Mouse (Mus musculus): ENCODE data around the gene Hmx2.

Gene Hmx2

GRCm38 (mm10) chr7:131548473-131548872 is at the start of gene Hmx2:
Gene Hmx2 (plus strand): TSS chr7:131548773.
- no peak for DNase-seq (ENCODE audit: low read depth, low spot score)

- DNase-seq (ENCODE audit: low read depth, low spot score), result no peak
Observed at GRCm38 (mm10) chr7:131503739-131504138, 44.8 kb upstream of the Hmx2 start.

- DNase-seq (ENCODE audit: low read depth, low spot score), result peak; percentile 68
Observed at GRCm38 (mm10) chr7:131539979-131540378, 8.6 kb upstream of the Hmx2 start.

GRCm38 (mm10) chr7:131541184-131542114 is 7.1 kb upstream of the Hmx2 start:
- peak; percentile 6 for DNase-seq (ENCODE audit: low read depth, low spot score)

- DNase-seq (ENCODE audit: low read depth, low spot score), result peak; percentile 28
Observed at GRCm38 (mm10) chr7:131542115-131542871, 6.3 kb upstream of the Hmx2 start, which contains the start of gene Hmx3. Gene Hmx3 (plus strand): TSS chr7:131542867.

GRCm38 (mm10) chr7:131542872-131543622 is 5.5 kb upstream of the Hmx2 start:
- no peak for DNase-seq (ENCODE audit: low read depth, low spot score)

- peak; percentile 29 for DNase-seq (ENCODE audit: low read depth, low spot score)
Observed at GRCm38 (mm10) chr7:131543623-131544481, 4.7 kb upstream of the Hmx2 start.

- DNase-seq (ENCODE audit: low read depth, low spot score), result no peak
Observed at GRCm38 (mm10) chr7:131544871-131545270, 3.7 kb upstream of the Hmx2 start.

- no peak for DNase-seq (ENCODE audit: low read depth, low spot score)
Observed at GRCm38 (mm10) chr7:131545701-131546385, 2.7 kb upstream of the Hmx2 start.

GRCm38 (mm10) chr7:131546423-131546822 is 2.1 kb upstream of the Hmx2 start:
- no peak for DNase-seq (ENCODE audit: low read depth, low spot score)

- no peak for DNase-seq (ENCODE audit: low read depth, low spot score)
Observed at GRCm38 (mm10) chr7:131547481-131547880, 1.1 kb upstream of the Hmx2 start.

- DNase-seq (ENCODE audit: low read depth, low spot score), result no peak
Observed at GRCm38 (mm10) chr7:131551471-131551870, 2.9 kb downstream of the Hmx2 start.

- DNase-seq (ENCODE audit: low read depth, low spot score), result no peak
Observed at GRCm38 (mm10) chr7:131551931-131552741, 3.6 kb downstream of the Hmx2 start.

- no peak for DNase-seq (ENCODE audit: low read depth, low spot score)
Observed at GRCm38 (mm10) chr7:131552781-131553180, 4.2 kb downstream of the Hmx2 start.

- DNase-seq (ENCODE audit: low read depth, low spot score), result peak; percentile 61
Observed at GRCm38 (mm10) chr7:131553771-131554175, 5.2 kb downstream of the Hmx2 start.

- DNase-seq (ENCODE audit: low read depth, low spot score), result no peak
Observed at GRCm38 (mm10) chr7:131554341-131555180, 6.0 kb downstream of the Hmx2 start.

- peak; percentile 44 for DNase-seq (ENCODE audit: low read depth, low spot score)
Observed at GRCm38 (mm10) chr7:131555301-131556081, 6.9 kb downstream of the Hmx2 start.

- no peak for DNase-seq (ENCODE audit: low read depth, low spot score)
Observed at GRCm38 (mm10) chr7:131556116-131556515, 7.5 kb downstream of the Hmx2 start.
